Mouse (Mus musculus) liver, embryonic 14.5 days (tissue): ENCODE measurements around the gene Ctss.

Experiments
- CTCF ChIP-seq: IDR thresholded peaks from 2 replicates; pipeline ENCODE4 v1.5.1; 2016; ENCODE audit warnings: antibody characterized with exemption, low read depth, control low read depth
- EP300 ChIP-seq: IDR thresholded peaks from 2 replicates; pipeline ENCODE4 v1.6.1; 2016; ENCODE audit warnings: antibody characterized with exemption, low read depth

GRCm38 (mm10) chr3:95486421-95486820 lies 40.2 kb upstream of the Ctss start:
- no peak for TF ChIP-seq EP300
- TF ChIP-seq CTCF: no peak
